Mouse (Mus musculus) CH12.LX (cell line): ENCODE results near the gene Nup50. TPM values are rescaled to one million over a fixed set of nuclear protein-coding genes. Genes with fewer than 3 reads are reported as not detected.

ENCODE experiments used
- DNase-seq: peaks from one replicate; pipeline ENCODE4 v3.0.0-alpha.2; 2013; ENCODE audit errors: extremely low read depth
- H3K27ac ChIP-seq: 2 replicates; pipeline ENCODE4 v1.5.1; 2012; ENCODE audit warnings: low read depth, mild to moderate bottlenecking, control low read depth, moderate library complexity; ENCODE audit not compliant: insufficient read depth
- H3K27me3 ChIP-seq: replicated peaks from 2 replicates; pipeline ENCODE3; 2012; ENCODE audit warnings: inconsistent platforms
- H3K36me3 ChIP-seq, 2 experiments: replicated peaks in 1 of 2; 2 replicates each; pipeline versions ENCODE3 to v1.6.1; 2012; ENCODE audit warnings: inconsistent platforms in 1 of 2, low read length in 1 of 2, mild to moderate bottlenecking in 1 of 2, mixed read lengths in 1 of 2, moderate library complexity in 1 of 2; ENCODE audit not compliant: control insufficient read depth in 1 of 2, insufficient read depth in 1 of 2
- H3K4me1 ChIP-seq, 2 experiments: 2 replicates each; pipeline ENCODE4 v1.6.1; 2012; ENCODE audit warnings: inconsistent platforms in 1 of 2, moderate library complexity in 1 of 2; ENCODE audit not compliant: insufficient read depth in 2 of 2, control insufficient read depth in 1 of 2
- H3K4me2 ChIP-seq: 2 replicates; pipeline ENCODE4 v1.6.1; 2012; ENCODE audit warnings: low read depth, mild to moderate bottlenecking, control low read depth; ENCODE audit not compliant: poor library complexity, insufficient read depth, severe bottlenecking
- H3K4me3 ChIP-seq, 3 experiments: fragments of 150-350 bp in 1 of 3; sonication (generic) in 1 of 3; replicated peaks in 1 of 3; 2 replicates each; pipeline versions ENCODE3 to v1.5.1; 2011 to 2012; ENCODE audit warnings: low read depth in 2 of 3, low read length in 2 of 3, mild to moderate bottlenecking in 2 of 3, moderate library complexity in 2 of 3, control low read depth in 1 of 3, improper control_type of control experiment in 1 of 3, inconsistent platforms in 1 of 3, mixed read lengths in 1 of 3; ENCODE audit not compliant: poor library complexity in 1 of 3
- H3K79me2 ChIP-seq: replicated peaks from 2 replicates; pipeline ENCODE4 v1.6.1; 2012; ENCODE audit warnings: mild to moderate bottlenecking, moderate library complexity; ENCODE audit not compliant: control insufficient read depth, poor library complexity, insufficient read depth, severe bottlenecking; ENCODE audit errors: extremely low read depth
- H3K9ac ChIP-seq: 2 replicates; pipeline ENCODE4 v1.6.1; 2012; ENCODE audit warnings: low read depth, mild to moderate bottlenecking, control low read depth, moderate library complexity; ENCODE audit not compliant: insufficient read depth
- H3K9me3 ChIP-seq: replicated peaks from 2 replicates; pipeline ENCODE3; 2012; ENCODE audit warnings: low read length, inconsistent platforms, mixed read lengths
- BHLHE40 ChIP-seq: IDR thresholded peaks from 2 replicates; pipeline ENCODE4 v1.6.1; 2011; ENCODE audit warnings: mild to moderate bottlenecking, low read depth, low read length, improper control_type of control experiment
- CHD1 ChIP-seq: IDR thresholded peaks from 2 replicates; pipeline ENCODE4 v1.6.1; 2012; ENCODE audit warnings: low read depth, low read length, improper control_type of control experiment, inconsistent platforms
- CTCF ChIP-seq, 2 experiments: IDR thresholded peaks in 1 of 2; conservative IDR thresholded peaks in 1 of 2; 2 replicates each; pipeline ENCODE4 v1.5.1; 2011 to 2012; ENCODE audit warnings: low read depth in 2 of 2, low read length in 2 of 2, improper control_type of control experiment in 1 of 2, inconsistent platforms in 1 of 2, mild to moderate bottlenecking in 1 of 2, moderate library complexity in 1 of 2
- E2F4 ChIP-seq: IDR thresholded peaks from 2 replicates; pipeline ENCODE4 v1.6.1; 2011; ENCODE audit warnings: low read depth, low read length, improper control_type of control experiment; ENCODE audit not compliant: insufficient replicate concordance
- HCFC1 ChIP-seq: IDR thresholded peaks from 2 replicates; pipeline ENCODE4 v1.6.1; 2012; ENCODE audit warnings: low read depth, mild to moderate bottlenecking, inconsistent platforms, low read length, improper control_type of control experiment
- IRF4 ChIP-seq: IDR thresholded peaks from 2 replicates; pipeline ENCODE4 v1.6.1; 2014; ENCODE audit warnings: low read depth, mild to moderate bottlenecking, inconsistent platforms, low read length, improper control_type of control experiment
- MAFK ChIP-seq: IDR thresholded peaks from 2 replicates; pipeline ENCODE4 v1.6.1; 2011; ENCODE audit warnings: low read length, improper control_type of control experiment; ENCODE audit not compliant: insufficient replicate concordance
- MAZ ChIP-seq: IDR thresholded peaks from 2 replicates; pipeline ENCODE4 v1.6.1; 2012; ENCODE audit warnings: low read depth, mild to moderate bottlenecking, inconsistent platforms, low read length, improper control_type of control experiment, moderate library complexity
- MEF2A ChIP-seq: IDR thresholded peaks from 2 replicates; pipeline ENCODE4 v1.6.1; 2014; ENCODE audit warnings: low read depth, mild to moderate bottlenecking, inconsistent platforms, low read length, improper control_type of control experiment, borderline replicate concordance
- MYC ChIP-seq: IDR thresholded peaks from 2 replicates; pipeline ENCODE4 v1.6.1; 2011; ENCODE audit warnings: low read depth, mild to moderate bottlenecking, improper control_type of control experiment, low read length
- NELFE ChIP-seq: IDR thresholded peaks from 2 replicates; pipeline ENCODE4 v1.6.1; 2011; ENCODE audit warnings: low read depth, low read length, improper control_type of control experiment
- NRF1 ChIP-seq: IDR thresholded peaks from 2 replicates; pipeline ENCODE4 v1.6.1; 2014; ENCODE audit warnings: low read depth, mild to moderate bottlenecking, inconsistent platforms, low read length, improper control_type of control experiment, moderate library complexity
- RAD21 ChIP-seq: IDR thresholded peaks from 2 replicates; pipeline ENCODE4 v1.6.1; 2011; ENCODE audit warnings: low read depth, mild to moderate bottlenecking, low read length, improper control_type of control experiment, moderate library complexity
- SIN3A ChIP-seq: IDR thresholded peaks from 2 replicates; pipeline ENCODE4 v1.6.1; 2012; ENCODE audit warnings: low read length, improper control_type of control experiment, inconsistent platforms
- SMC3 ChIP-seq: IDR thresholded peaks from 2 replicates; pipeline ENCODE4 v1.6.1; 2011; ENCODE audit warnings: low read depth, low read length, improper control_type of control experiment
- UBTF ChIP-seq: IDR thresholded peaks from 2 replicates; pipeline ENCODE4 v1.6.1; 2012; ENCODE audit warnings: low read depth, mild to moderate bottlenecking, inconsistent platforms, low read length, improper control_type of control experiment, moderate library complexity
- ZC3H11A ChIP-seq: IDR thresholded peaks from 2 replicates; pipeline ENCODE4 v1.6.1; 2012; ENCODE audit warnings: low read depth, mild to moderate bottlenecking, inconsistent platforms, low read length, improper control_type of control experiment
- dilution Hi-C: fragments of 300-500 bp; cut with MboI; formaldehyde crosslinking; loops from 2 replicates; pipeline ENCODE4 v1.14.3; 2020; ENCODE audit warnings: low sequenced_read_pairs; ENCODE audit not compliant: extremely low pct_unique_long_range_greater_than_20kb, extremely low pct_ligation_motif_present
- in situ Hi-C: fragments of 300-500 bp; cut with MboI; formaldehyde crosslinking; loops from 3 replicates; pipeline ENCODE4 v1.14.3; 2019; ENCODE audit warnings: low sequenced_read_pairs, low pct_ligation_motif_present, low pct_unique_long_range_greater_than_20kb, mixed read lengths
- polyA plus RNA-seq: library from polyadenylated mRNA; unstranded; fragments of >175 nt; gene quantifications from 2 replicates; pipeline ENCODE4 v1.2.1, GENCODE M21; 2012; ENCODE audit warnings: low read depth; ENCODE audit not compliant: insufficient read length
- total RNA-seq, 2 experiments: library from RNA; depleted of rRNA; stranded (reverse); fragments of 300-350 nt in 1 of 2; fragments of >200 nt in 1 of 2; gene quantifications; 2 replicates each; pipeline ENCODE4 v1.2.3; 2012 to 2014

The Nup50 gene
- total and polyA plus RNA-seq, 3 experiments = 39.2 to 85.6 (median 43.4) TPM

- dilution Hi-C loops (no loop called here), in situ Hi-C loops (loop anchor here (5.0 to 10.0 kb wide), 3 partner anchors 77 to 245 kb away; no protein-coding TSS in a partner anchor)
- Histone ChIP-seq H3K36me3 (peaks cover 0 to 45% of the 10 kb centered on the region in 2 experiments), H3K4me1 (peaks cover 0 to 40% of the 10 kb centered on the region in 2 experiments; a peak in 3 of 4 replicates), H3K4me2 (no peak within 1 kb of the TSS), H3K27ac (no peak within 1 kb of the TSS), H3K9me3 (no peaks in the 10 kb centered on the region), H3K4me3 (no peak within 1 kb of the TSS), H3K79me2 (peaks cover 30% of the 10 kb centered on the region), H3K9ac (no peak within 1 kb of the TSS), H3K27me3 (no peaks in the 10 kb centered on the region)
- DNase-seq = no peak
- no peak for TF ChIP-seq NELFE
Observed at GRCm38 (mm10) chr15:84919938-84920337, 3.3 kb upstream of the Nup50 start, which contains the start of gene Gm29666. Gene Gm29666, minus strand, starts transcription at chr15:84920038.

GRCm38 (mm10) chr15:84923508-84924181, 434 bp downstream of the Nup50 start:
- dilution Hi-C loops = no loop called here
- H3K27me3 ChIP-seq = no peaks in the 10 kb centered on the region
- peak overlapping the region; percentile 94 for H3K9ac ChIP-seq
- TF ChIP-seq MAZ (no peak), MEF2A (peak; percentile 5; the same call in 1 of the 2 replicates), UBTF (0 out of 2 replicates have a peak, but pooled peaks have one; percentile 75), ZC3H11A (no peak), SIN3A (0 out of 2 replicates have a peak, but pooled peaks have one; percentile 14), MYC (no peak), BHLHE40 (0 out of 2 replicates have a peak, but pooled peaks have one; percentile 39), E2F4 (no peak)
- peaks cover 56% of the 10 kb centered on the region for H3K79me2 ChIP-seq
- in situ Hi-C loops = loop anchor here (5.0 to 10.0 kb wide), 3 partner anchors 74 to 249 kb away; no protein-coding TSS in a partner anchor
- DNase-seq = peak; percentile 24
- peak overlapping the region; percentile 100 for H3K4me2 ChIP-seq
- H3K4me3 ChIP-seq = peak overlapping the region; percentile 64 to 98 (median 94)
- no peaks in the 10 kb centered on the region for H3K9me3 ChIP-seq
- peaks cover 0 to 47% of the 10 kb centered on the region in 2 experiments; a peak in 3 of 4 replicates for H3K4me1 ChIP-seq
- H3K27ac ChIP-seq = peak overlapping the region; percentile 65
- H3K36me3 ChIP-seq = peaks cover 12 to 36% of the 10 kb centered on the region in 2 experiments

GRCm38 (mm10) chr15:84924781-84925315, 1.6 kb downstream of the Nup50 start:
- no peaks in the 10 kb centered on the region for H3K27me3 ChIP-seq
- in situ Hi-C loops (loop anchor here (5.0 to 10.0 kb wide), 3 partner anchors 72 to 250 kb away; no protein-coding TSS in a partner anchor), dilution Hi-C loops (no loop called here)
- TF ChIP-seq SIN3A = peak; percentile 26; the same call in 1 of the 2 replicates
- TF ChIP-seq NRF1 = 0 out of 2 replicates have a peak, but pooled peaks have one; percentile 9
- peak; percentile 25; the same call in 1 of the 2 replicates for TF ChIP-seq IRF4
- TF ChIP-seq CTCF (conservative IDR thresholded peaks at IDR 0.05 in 1 of 2, IDR thresholded peaks at IDR 0.05 in 1 of 2; ENCODE audit: low read depth in 2 of 2, low read length in 2 of 2) = peak; percentile 14 to 81; a peak in 2 of 4 replicates
- no peak for TF ChIP-seq CHD1
- TF ChIP-seq HCFC1 = no peak
- peak; percentile 63 for TF ChIP-seq SMC3
- no peak for TF ChIP-seq MAFK
- peak; percentile 51 for TF ChIP-seq RAD21
- H3K4me3 ChIP-seq = peak overlapping the region; percentile 64 to 98 (median 94)
- DNase-seq = peak; percentile 55
- H3K9me3 ChIP-seq = no peaks in the 10 kb centered on the region
- peaks cover 22 to 42% of the 10 kb centered on the region in 2 experiments for H3K36me3 ChIP-seq
- no peak overlapping the region for H3K27ac ChIP-seq
- peak overlapping the region; percentile 94 for H3K9ac ChIP-seq
- H3K4me1 ChIP-seq = peaks cover 0 to 35% of the 10 kb centered on the region in 2 experiments; a peak in 2 of 4 replicates
- peak overlapping the region; percentile 100 for H3K4me2 ChIP-seq
- H3K79me2 ChIP-seq = peaks cover 61% of the 10 kb centered on the region
